8 mouse cellular contexts compared by ENCODE assay signal in the genomic region with DNA sequence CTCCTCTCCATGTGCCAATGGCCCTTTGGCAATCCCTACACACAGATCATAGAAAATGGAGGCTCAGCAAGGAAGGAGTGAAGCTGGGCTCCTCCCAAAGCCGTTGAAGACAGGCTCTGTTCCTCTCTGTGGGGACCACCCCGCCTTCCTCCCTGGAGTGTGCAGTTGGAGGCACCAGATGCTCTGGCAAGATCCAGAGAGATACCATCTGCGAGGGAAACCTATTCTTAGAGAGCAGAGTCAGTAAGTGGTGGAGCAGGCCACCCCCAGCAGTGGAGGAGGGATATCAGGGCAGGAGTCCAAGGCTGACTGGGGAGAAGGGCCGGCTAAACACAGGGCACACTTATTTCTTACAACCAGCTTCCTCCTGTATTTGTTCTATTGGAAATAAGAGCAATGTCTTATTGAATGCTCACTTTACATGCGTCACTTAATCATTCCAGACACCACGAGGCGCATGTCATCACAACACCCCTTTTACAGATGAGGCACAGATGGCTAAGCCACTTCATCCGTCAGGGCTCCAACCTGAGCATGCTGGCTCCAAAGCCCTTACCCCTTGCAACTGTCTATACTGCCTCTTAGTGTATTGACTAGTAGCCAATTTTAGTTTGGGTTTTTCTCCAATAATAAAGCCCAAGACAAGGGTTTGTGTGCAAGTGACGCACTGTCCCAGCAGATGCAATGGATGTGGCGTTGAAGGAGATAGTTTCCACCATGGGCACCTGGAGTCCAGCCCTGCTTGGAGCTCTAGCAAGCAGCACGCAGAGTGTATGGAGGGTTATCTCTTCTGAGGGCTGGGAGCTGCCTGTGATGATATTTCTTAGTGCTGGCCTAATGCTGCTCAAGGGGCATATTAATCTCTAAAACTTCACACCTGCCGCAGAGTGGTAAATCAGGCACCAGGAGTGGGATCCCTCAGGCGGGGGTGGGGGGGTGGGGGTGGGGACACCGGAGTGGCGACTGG. TPM values are rescaled to one million over a fixed set of nuclear protein-coding genes. Genes with fewer than 3 reads are reported as not detected.
A peak's percentile ranks its signal among the peaks of the same experiment; 100 is the strongest.
DNase-seq lines count a peak whose midpoint lies in the region; ATAC-seq lines count a peak whose summit lies in the region.

No protein-coding gene starts in this region.

- no peaks in the 10 kb centered on the region for H3K36me3 ChIP-seq in heart, embryonic 15.5 days
- H3K36me3 ChIP-seq in hindbrain, embryonic 15.5 days = peaks cover 8% of the 10 kb centered on the region; the same call in 1 of the 2 replicates

- peaks cover 25% of the 10 kb centered on the region for H3K4me1 ChIP-seq in heart, embryonic 15.5 days (replicated peaks)
- peaks cover 23% of the 10 kb centered on the region for H3K4me1 ChIP-seq in hindbrain, embryonic 15.5 days (replicated peaks)

- 46% methylated on average over 15 of the region's 15 CpGs for WGBS in heart, embryonic 15.5 days
- WGBS in hindbrain, embryonic 15.5 days = 42% methylated on average over 15 of the region's 15 CpGs

- H3K27ac ChIP-seq in heart, embryonic 15.5 days = 0 out of 2 replicates have a peak overlapping the region, but pooled peaks have one; percentile 1
- H3K27ac ChIP-seq in hindbrain, embryonic 15.5 days (replicated peaks) = peak overlapping the region; percentile 46

- H3K9me3 ChIP-seq in heart, embryonic 15.5 days (replicated peaks) = no peaks in the 10 kb centered on the region
- no peaks in the 10 kb centered on the region for H3K9me3 ChIP-seq in hindbrain, embryonic 15.5 days

- H3K4me3 ChIP-seq in heart, embryonic 15.5 days = no peak overlapping the region
- H3K4me3 ChIP-seq in hindbrain, embryonic 15.5 days = no peak overlapping the region

- H3K9ac ChIP-seq in heart, embryonic 15.5 days = no peak overlapping the region
- no peak overlapping the region for H3K9ac ChIP-seq in hindbrain, embryonic 15.5 days

- DNase-seq in heart, postnatal 14 days = no peak
- peak; percentile 87 to 88 for DNase-seq in cerebellum, postnatal 25 days
- peak; percentile 44 for DNase-seq in liver
- DNase-seq in right cerebral cortex, postnatal 14 days = peak; percentile 80
- no peak for DNase-seq in urinary bladder, postnatal 4 days (ENCODE audit: low spot score in 2 of 2)
- no peak for DNase-seq in urinary bladder, adult 2 months (ENCODE audit: low spot score)

- intact Hi-C loops in heart, postnatal 14 days (cut with DNase I) = no loop called here

- H3K4me2 ChIP-seq in heart, embryonic 15.5 days = 0 out of 2 replicates have a peak overlapping the region, but pooled peaks have one; percentile 10
- H3K4me2 ChIP-seq in hindbrain, embryonic 15.5 days = no peak overlapping the region; the same call in 1 of the 2 replicates

- no peaks in the 10 kb centered on the region for H3K27me3 ChIP-seq in heart, embryonic 15.5 days
- no peaks in the 10 kb centered on the region for H3K27me3 ChIP-seq in hindbrain, embryonic 15.5 days

- ATAC-seq in heart, embryonic 15.5 days (replicated peaks; ENCODE audit: insufficient number of reproducible peaks, insufficient read depth, low FRiP score, low read depth) = peak; percentile 53; the same call in 1 of the 2 replicates
- peak; percentile 84 for ATAC-seq in hindbrain, embryonic 15.5 days (ENCODE audit: low FRiP score, low read depth)

RNA-seq across cellular contexts. Expression of gene E2f1, which starts 14.5 kb away (rescaled TPM):
- polyA plus RNA-seq in heart, embryonic 15.5 days (2015; fragmentation: Nextera tagmentation; extraction: Ambion mirVana) = 17.0 and 23.1 TPM in 2 replicates
- 1 to 10 TPM; 2.2 to 4.3 TPM for total RNA-seq in heart, postnatal 14 days (2021)
- polyA plus RNA-seq in hindbrain, embryonic 15.5 days (2015; fragmentation: Nextera tagmentation; extraction: Ambion mirVana) = 8.4 and 8.6 TPM in 2 replicates
- 5.0 TPM in 2 replicates for polyA plus RNA-seq in urinary bladder, adult 2 months (2012; rRNA removed)

RNA-seq across cellular contexts. Expression of gene Pxmp4, which starts 19.3 kb away (rescaled TPM):
- polyA plus RNA-seq in heart, embryonic 15.5 days (2015; fragmentation: Nextera tagmentation; extraction: Ambion mirVana) = 24.6 and 27.1 TPM in 2 replicates
- total RNA-seq in heart, postnatal 14 days (2021) = 10 to 100 TPM; 23.8 to 28.5 TPM
- 16.9 and 18.6 TPM in 2 replicates for polyA plus RNA-seq in hindbrain, embryonic 15.5 days (2015; fragmentation: Nextera tagmentation; extraction: Ambion mirVana)
- polyA plus RNA-seq in urinary bladder, adult 2 months (2012; rRNA removed) = 34.3 and 37.0 TPM in 2 replicates

RNA-seq across cellular contexts. Expression of gene Necab3, which starts 25.5 kb away (rescaled TPM):
- 2.0 and 2.4 TPM in 2 replicates for polyA plus RNA-seq in heart, embryonic 15.5 days (2015; fragmentation: Nextera tagmentation; extraction: Ambion mirVana)
- total RNA-seq in heart, postnatal 14 days (2021) = 1 to 10 TPM in 1 of 2 experiments, under 1 TPM in 1; 0.90 to 1.2 TPM
- 20.3 and 21.4 TPM in 2 replicates for polyA plus RNA-seq in hindbrain, embryonic 15.5 days (2015; fragmentation: Nextera tagmentation; extraction: Ambion mirVana)
- 0.62 and 1.2 TPM in 2 replicates for polyA plus RNA-seq in urinary bladder, adult 2 months (2012; rRNA removed)

RNA-seq across cellular contexts. Expression of gene Zfp341, which starts 28.9 kb away (rescaled TPM):
- 0.53 and 0.77 TPM in 2 replicates for polyA plus RNA-seq in heart, embryonic 15.5 days (2015; fragmentation: Nextera tagmentation; extraction: Ambion mirVana)
- total RNA-seq in heart, postnatal 14 days (2021) = 1 to 10 TPM; 2.3 to 2.6 TPM
- polyA plus RNA-seq in hindbrain, embryonic 15.5 days (2015; fragmentation: Nextera tagmentation; extraction: Ambion mirVana) = 2.0 and 2.7 TPM in 2 replicates
- polyA plus RNA-seq in urinary bladder, adult 2 months (2012; rRNA removed) = 3.6 and 3.7 TPM in 2 replicates

RNA-seq across cellular contexts. Expression of gene 4930519P11Rik, which starts 29.0 kb away (rescaled TPM):
- not detected in 2 replicates for polyA plus RNA-seq in heart, embryonic 15.5 days (2015; fragmentation: Nextera tagmentation; extraction: Ambion mirVana)
- total RNA-seq in heart, postnatal 14 days (2021) = not detected
- 0.76 and 0.79 TPM in 2 replicates for polyA plus RNA-seq in hindbrain, embryonic 15.5 days (2015; fragmentation: Nextera tagmentation; extraction: Ambion mirVana)
- polyA plus RNA-seq in urinary bladder, adult 2 months (2012; rRNA removed) = 0.43 and 0.49 TPM in 2 replicates

Comparison
In these comparisons a context has a peak if more than half of its experiments do, and no peak if none do; other contexts are left out.
1. DNase-seq: peak in cerebellum, postnatal 25 days (2 of 2), liver (single experiment) and right cerebral cortex, postnatal 14 days (single experiment); none in heart, postnatal 14 days (0 of 2), urinary bladder, postnatal 4 days (0 of 2) and urinary bladder, adult 2 months (single experiment).